Mouse (Mus musculus): ENCODE results near the gene Sgsh. TPM values are rescaled to one million over a fixed set of nuclear protein-coding genes. Genes with fewer than 3 reads are reported as not detected.

Gene Sgsh
- total and polyA plus RNA-seq, 3 experiments: 0.12 to 0.25 TPM; not detected in 1

DNA sequence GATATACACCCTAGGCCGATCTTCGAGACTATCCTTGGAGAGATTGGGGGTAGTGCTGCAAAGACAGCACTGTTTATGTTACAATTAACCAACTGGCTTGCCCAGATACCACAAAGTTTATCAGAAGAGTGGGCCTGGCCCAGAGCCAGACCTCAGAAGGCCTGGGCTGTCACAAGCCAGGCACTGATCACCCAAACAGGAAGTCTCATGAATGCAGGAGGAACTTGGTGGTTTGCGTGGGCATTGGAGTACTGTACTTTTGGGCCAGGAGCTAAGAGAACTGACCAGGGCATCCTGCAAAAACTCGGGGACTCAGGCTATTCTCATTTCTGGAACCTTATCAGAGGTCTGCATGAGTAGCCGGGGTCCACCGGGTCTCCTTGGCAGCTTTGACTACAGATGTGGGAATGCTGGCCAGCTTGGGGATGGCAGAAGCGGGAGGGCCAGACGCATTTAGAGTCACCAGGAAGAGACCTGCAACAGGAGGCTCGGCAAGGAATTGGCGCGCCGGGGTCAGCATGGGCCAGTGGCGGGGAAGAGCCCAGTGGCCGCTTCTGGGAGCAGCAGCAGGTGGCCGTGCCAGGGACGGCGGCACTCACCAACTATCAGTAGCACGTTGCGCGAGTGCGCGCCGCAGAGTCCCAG is 416 bp downstream of the Sgsh start:
- Histone ChIP-seq H3K27ac (ENCODE audit: control insufficient read depth, low read depth, low read length) (no peak overlapping the region), H3K36me3 (ENCODE audit: control insufficient read depth in 1 of 2, insufficient read depth in 2 of 2, low read length in 2 of 2) (peaks cover 0 to 5% of the 10 kb centered on the region in 2 experiments; a peak in 2 of 4 replicates), H3K4me1 (ENCODE audit: control insufficient read depth in 1 of 2, insufficient read depth in 2 of 2, low read length in 2 of 2) (peaks cover 5 to 11% of the 10 kb centered on the region in 2 experiments), H3K9ac (ENCODE audit: control insufficient read depth, low read depth, low read length, poor library complexity, severe bottlenecking) (peak overlapping the region; percentile 4; the same call in 1 of the 2 replicates), H3K79me2 (ENCODE audit: control insufficient read depth, insufficient read depth, low read length, poor library complexity) (no peaks in the 10 kb centered on the region), H3K4me3 (ENCODE audit: control insufficient read depth in 1 of 2, insufficient read depth in 1 of 2, low read depth in 2 of 2, low read length in 2 of 2) (peak overlapping the region in 1 of 2 experiments; percentile 18; a peak in 2 of 4 replicates), H3K27me3 (ENCODE audit: control insufficient read depth in 1 of 2, insufficient read depth in 2 of 2, low read length in 2 of 2) (peaks cover 2 to 4% of the 10 kb centered on the region in 2 experiments; a peak in 3 of 4 replicates), H3K9me3 (replicated peaks; ENCODE audit: insufficient read depth, low read length) (no peaks in the 10 kb centered on the region)
- DNase-seq (ENCODE audit: low read depth, low spot score): peak; percentile 97
- no peak for TF ChIP-seq GABPA (IDR thresholded peaks at IDR 0.05; ENCODE audit: low read depth, low read length)
- TF ChIP-seq USF2 (IDR thresholded peaks at IDR 0.05; ENCODE audit: borderline replicate concordance in 1 of 2, insufficient read depth in 1 of 2, low read depth in 1 of 2, low read length in 2 of 2): no peak
- TF ChIP-seq CHD1 (IDR thresholded peaks at IDR 0.05; ENCODE audit: low read depth, low read length): no peak
- no peak for TF ChIP-seq ZNF384 (IDR thresholded peaks at IDR 0.05; ENCODE audit: low read depth, low read length)
- peak; percentile 77; the same call in 1 of the 2 replicates for TF ChIP-seq MXI1 (IDR thresholded peaks at IDR 0.05; ENCODE audit: low read depth, low read length)
- no peak for TF ChIP-seq ZMIZ1 (IDR thresholded peaks at IDR 0.05; ENCODE audit: low read depth, low read length)
- no peak for TF ChIP-seq NELFE (IDR thresholded peaks at IDR 0.05; ENCODE audit: low read depth, low read length)
- TF ChIP-seq TAL1 (IDR thresholded peaks at IDR 0.05; ENCODE audit: low read length): peak; percentile 37; the same call in 1 of the 2 replicates
- TF ChIP-seq SIN3A (IDR thresholded peaks at IDR 0.05; ENCODE audit: low read length): peak; percentile 94
- TF ChIP-seq HCFC1 (IDR thresholded peaks at IDR 0.05; ENCODE audit: low read depth, low read length): peak; percentile 69
- TF ChIP-seq E2F4 (IDR thresholded peaks at IDR 0.05; ENCODE audit: borderline replicate concordance, low read depth, low read length): no peak
- TF ChIP-seq BHLHE40 (IDR thresholded peaks at IDR 0.05; ENCODE audit: borderline replicate concordance, low read depth, low read length): peak; percentile 80
- no peak for TF ChIP-seq CHD2 (IDR thresholded peaks at IDR 0.05; ENCODE audit: low read length)
- 0 out of 2 replicates have a peak, but pooled peaks have one; percentile 31 for TF ChIP-seq MAZ (IDR thresholded peaks at IDR 0.05; ENCODE audit: low read depth, low read length)
- 0 out of 2 replicates have a peak, but pooled peaks have one; percentile 7 for TF ChIP-seq USF1 (IDR thresholded peaks at IDR 0.05; ENCODE audit: low read depth, low read length)
- no peak for TF ChIP-seq MEF2A (IDR thresholded peaks at IDR 0.05; ENCODE audit: extremely low read depth, insufficient replicate concordance, low read depth, low read length, poor library complexity, severe bottlenecking)
- TF ChIP-seq POLR2AphosphoS2 (IDR thresholded peaks at IDR 0.05; ENCODE audit: low read length): no peak
- TF ChIP-seq EP300 (IDR thresholded peaks at IDR 0.05; ENCODE audit: low read depth in 1 of 2, low read length in 2 of 2): peak; percentile 86 to 89
- peak; percentile 67 for TF ChIP-seq TCF12 (IDR thresholded peaks at IDR 0.05; ENCODE audit: low read depth, low read length)
- TF ChIP-seq NRF1 (IDR thresholded peaks at IDR 0.05; ENCODE audit: insufficient read depth, low read depth, low read length, poor library complexity, severe bottlenecking): no peak
- TF ChIP-seq MAX (IDR thresholded peaks at IDR 0.05; ENCODE audit: low read length): peak; percentile 69; the same call in 1 of the 2 replicates
- peak; percentile 83 for TF ChIP-seq ELF1 (IDR thresholded peaks at IDR 0.05; ENCODE audit: low read depth, low read length)
- TF ChIP-seq UBTF (IDR thresholded peaks at IDR 0.05; ENCODE audit: borderline replicate concordance, insufficient read depth, low read depth, low read length): no peak
- TF ChIP-seq POLR2A (IDR thresholded peaks at IDR 0.05; ENCODE audit: control insufficient read depth in 1 of 2, insufficient read depth in 1 of 2, low read depth in 1 of 2, low read length in 2 of 2, poor library complexity in 1 of 2): no peak
- peak; percentile 92 for TF ChIP-seq RCOR1 (IDR thresholded peaks at IDR 0.05; ENCODE audit: low read depth, low read length)
- 0 out of 2 replicates have a peak, but pooled peaks have one; percentile 59 for TF ChIP-seq TBP (IDR thresholded peaks at IDR 0.05; ENCODE audit: low read depth, low read length)
- peak; percentile 88 for TF ChIP-seq GATA1 (IDR thresholded peaks at IDR 0.05; ENCODE audit: low read depth, low read length)
- peak; percentile 87 for TF ChIP-seq MAFK (IDR thresholded peaks at IDR 0.05; ENCODE audit: borderline replicate concordance, low read depth, low read length)
- TF ChIP-seq ETS1 (IDR thresholded peaks at IDR 0.05; ENCODE audit: low read depth, low read length): peak; percentile 92
- no peak for TF ChIP-seq ZC3H11A (IDR thresholded peaks at IDR 0.05; ENCODE audit: low read depth, low read length)
- no peak for TF ChIP-seq SMC3 (IDR thresholded peaks at IDR 0.05; ENCODE audit: low read depth, low read length)
- no peak for TF ChIP-seq JUND (IDR thresholded peaks at IDR 0.05; ENCODE audit: low read depth, low read length)
- peak; percentile 75; the same call in 1 of the 2 replicates for TF ChIP-seq MYC (IDR thresholded peaks at IDR 0.05; ENCODE audit: low read depth, low read length)
- TF ChIP-seq POLR2AphosphoS5 (IDR thresholded peaks at IDR 0.05; ENCODE audit: borderline replicate concordance, low read depth, low read length): no peak
- no peak for TF ChIP-seq ZKSCAN1 (IDR thresholded peaks at IDR 0.05; ENCODE audit: low read depth, low read length)
- TF ChIP-seq CTCF (IDR thresholded peaks at IDR 0.05 in 2 of 3, conservative IDR thresholded peaks at IDR 0.05 in 1 of 3; ENCODE audit: control insufficient read depth in 1 of 3, insufficient read depth in 1 of 3, low read depth in 2 of 3, low read length in 3 of 3, poor library complexity in 1 of 3, severe bottlenecking in 1 of 3): no peak
